Mouse (Mus musculus) heart, embryonic 12.5 days (tissue): ENCODE measurements around the gene Suv39h2. TPM values are rescaled to one million over a fixed set of nuclear protein-coding genes. Genes with fewer than 3 reads are reported as not detected.

Experiments used
- ATAC-seq: fragments of 200-750 bp; cut with Nextera tagmentation; 2 replicates; pipeline ENCODE4 v1.8.0; 2017; ENCODE audit warnings: moderate TSS enrichment, moderate library complexity; ENCODE audit not compliant: insufficient number of reproducible peaks, low FRiP score
- H3K27ac ChIP-seq: fragments of 300-500 bp; sonication (generic); 2 replicates; pipeline ENCODE4 v1.5.1; 2016; ENCODE audit warnings: mild to moderate bottlenecking, moderate library complexity; ENCODE audit not compliant: poor library complexity, severe bottlenecking
- H3K27me3 ChIP-seq: fragments of 300-500 bp; sonication (generic); replicated peaks from 2 replicates; pipeline ENCODE4 v1.6.1; 2016; ENCODE audit warnings: mild to moderate bottlenecking, moderate library complexity
- H3K36me3 ChIP-seq: fragments of 300-500 bp; sonication (generic); 2 replicates; pipeline ENCODE4 v1.6.1; 2016; ENCODE audit warnings: mild to moderate bottlenecking, moderate library complexity
- H3K4me1 ChIP-seq: fragments of 300-500 bp; sonication (generic); replicated peaks from 2 replicates; pipeline ENCODE4 v1.6.1; 2016; ENCODE audit warnings: mild to moderate bottlenecking
- H3K4me2 ChIP-seq: fragments of 300-500 bp; sonication (generic); 2 replicates; pipeline ENCODE4 v1.6.1; 2016; ENCODE audit warnings: mild to moderate bottlenecking, moderate library complexity
- H3K4me3 ChIP-seq: fragments of 300-500 bp; sonication (generic); 2 replicates; pipeline ENCODE4 v1.5.1; 2016; ENCODE audit warnings: mild to moderate bottlenecking
- H3K9ac ChIP-seq: fragments of 300-500 bp; sonication (generic); 2 replicates; pipeline ENCODE4 v1.6.1; 2016; ENCODE audit warnings: mild to moderate bottlenecking, moderate library complexity
- H3K9me3 ChIP-seq: fragments of 300-500 bp; sonication (generic); replicated peaks from 2 replicates; pipeline ENCODE4 v1.6.1; 2016; ENCODE audit warnings: mild to moderate bottlenecking, moderate library complexity
- WGBS: fragments of 180-500 bp; shearing (Covaris S2); methylation state at CpG from one replicate; pipeline ENCODE4 v1.1.7; 2016; 5-methylcytosine and 5-hydroxymethylcytosine counted together
- polyA plus RNA-seq: library from polyadenylated mRNA; unstranded; fragments of >200 nt; fragmentation: Nextera tagmentation; extraction: Ambion mirVana; gene quantifications from 2 replicates; pipeline ENCODE4 v1.2.1, GENCODE M21; 2016

The Suv39h2 gene
- polyA plus RNA-seq, 1 experiment from 2014 or later: 11.9 TPM

DNA sequence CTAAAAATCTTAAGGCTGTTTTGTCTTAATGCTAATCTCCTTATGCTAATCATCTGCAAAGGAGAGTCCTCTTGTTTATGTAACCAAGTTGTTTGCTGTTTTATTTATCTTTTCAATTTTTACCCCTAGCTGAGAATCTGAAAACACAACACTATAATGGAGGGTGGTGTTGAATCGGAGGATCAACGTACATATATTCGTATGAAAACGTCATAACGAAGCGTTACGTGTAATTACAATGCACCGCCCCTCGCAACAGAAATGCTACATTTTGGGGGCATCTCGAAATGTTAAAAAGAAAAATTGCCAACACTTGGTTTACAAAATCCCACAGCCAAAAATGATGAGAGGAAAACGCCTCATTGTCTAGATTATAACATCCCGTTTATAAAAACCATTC lies 940 bp downstream of the Suv39h2 start:
- no peak for ATAC-seq
- WGBS: 1% methylated on average over 12 of the region's 12 CpGs
- H3K9ac ChIP-seq: peak overlapping the region; percentile 87

DNA sequence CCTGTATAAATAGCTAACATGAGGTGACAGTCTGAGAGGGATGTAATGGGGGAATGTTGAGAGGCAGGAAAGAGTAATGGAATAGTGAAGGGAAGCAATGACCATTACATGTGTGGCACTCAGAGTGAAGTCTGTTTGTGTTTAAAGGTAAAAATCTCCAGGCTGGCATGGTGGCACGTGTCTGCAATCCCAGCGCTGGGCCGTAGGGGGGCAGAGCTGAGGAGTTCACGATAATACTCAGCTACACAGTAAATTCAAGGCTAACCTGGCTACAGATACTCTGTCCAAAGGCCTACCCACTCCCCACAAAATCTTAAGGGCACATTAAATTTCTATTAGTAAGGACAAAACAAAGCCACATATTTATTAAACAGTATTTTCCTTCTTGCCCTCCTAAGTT lies 18.2 kb downstream of the Suv39h2 start:
- H3K27me3 ChIP-seq: no peaks in the 10 kb centered on the region
- WGBS: 82% methylated on average over 4 of the region's 4 CpGs
- no peak for ATAC-seq

More for the DNA sequence above, 940 bp downstream of the Suv39h2 start:
- peak overlapping the region; percentile 77 for H3K4me3 ChIP-seq
- H3K36me3 ChIP-seq: peaks cover 3% of the 10 kb centered on the region; the same call in 1 of the 2 replicates
- H3K27me3 ChIP-seq: no peaks in the 10 kb centered on the region
- no peaks in the 10 kb centered on the region for H3K9me3 ChIP-seq
- H3K27ac ChIP-seq: peak overlapping the region; percentile 87
- H3K4me1 ChIP-seq: peaks cover 5% of the 10 kb centered on the region
- peak overlapping the region; percentile 74 for H3K4me2 ChIP-seq

DNA sequence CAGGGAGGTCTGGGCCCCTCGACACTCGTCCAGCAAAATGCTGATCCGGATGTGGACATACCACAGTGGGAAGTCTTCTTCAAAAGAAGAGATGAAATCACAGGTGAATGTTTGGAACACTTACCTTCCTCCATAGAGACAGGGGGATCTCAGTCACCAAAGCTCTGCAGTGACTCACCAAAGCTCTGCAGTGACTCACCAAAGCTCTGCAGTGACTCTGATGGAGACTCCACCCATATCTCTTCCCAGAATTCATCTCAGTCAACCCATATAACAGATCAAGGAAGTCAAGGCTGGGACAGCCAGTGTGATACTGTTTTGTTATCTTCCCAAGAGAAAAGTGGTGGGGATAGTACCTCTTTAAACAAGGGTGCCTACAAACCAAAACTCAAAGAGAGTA lies 21.7 kb downstream of the Suv39h2 start:
- Histone ChIP-seq H3K4me1 (no peaks in the 10 kb centered on the region), H3K4me3 (no peak overlapping the region), H3K4me2 (no peak overlapping the region), H3K27me3 (no peaks in the 10 kb centered on the region), H3K36me3 (peaks cover 52% of the 10 kb centered on the region), H3K9ac (no peak overlapping the region), H3K9me3 (no peaks in the 10 kb centered on the region), H3K27ac (no peak overlapping the region)
- ATAC-seq: no peak
- WGBS: 94% methylated on average over 3 of the region's 3 CpGs

More for the DNA sequence above, 18.2 kb downstream of the Suv39h2 start:
- Histone ChIP-seq H3K9me3 (no peaks in the 10 kb centered on the region), H3K36me3 (peaks cover 61% of the 10 kb centered on the region), H3K4me3 (no peak overlapping the region), H3K27ac (no peak overlapping the region), H3K9ac (no peak overlapping the region), H3K4me2 (no peak overlapping the region), H3K4me1 (no peaks in the 10 kb centered on the region)

DNA sequence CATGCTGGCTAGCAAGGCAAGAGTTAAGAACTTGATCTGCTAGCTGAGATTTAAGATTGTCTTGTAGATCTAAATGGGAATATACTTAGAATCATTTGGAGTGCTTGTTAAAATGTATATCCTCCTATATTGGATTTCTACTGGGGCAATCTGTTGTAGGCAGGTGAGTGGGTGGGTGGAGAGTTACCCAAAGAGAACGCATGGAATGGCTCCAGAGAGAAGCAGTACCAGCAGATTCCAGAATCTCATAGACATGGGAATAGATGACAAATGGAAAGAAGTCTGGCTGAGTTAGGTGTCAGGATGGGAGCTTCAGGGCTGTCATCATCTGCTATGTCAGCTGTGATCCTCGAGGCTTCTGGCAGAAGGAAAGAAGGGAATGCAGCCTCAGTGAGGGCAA lies 25.4 kb downstream of the Suv39h2 start:
- Histone ChIP-seq H3K36me3 (peaks cover 37% of the 10 kb centered on the region), H3K9ac (no peak overlapping the region), H3K9me3 (no peaks in the 10 kb centered on the region), H3K27me3 (no peaks in the 10 kb centered on the region), H3K4me1 (no peaks in the 10 kb centered on the region), H3K4me2 (no peak overlapping the region), H3K4me3 (no peak overlapping the region), H3K27ac (no peak overlapping the region)
- WGBS: 46% methylated on average over 2 of the region's 2 CpGs
- no peak for ATAC-seq

DNA sequence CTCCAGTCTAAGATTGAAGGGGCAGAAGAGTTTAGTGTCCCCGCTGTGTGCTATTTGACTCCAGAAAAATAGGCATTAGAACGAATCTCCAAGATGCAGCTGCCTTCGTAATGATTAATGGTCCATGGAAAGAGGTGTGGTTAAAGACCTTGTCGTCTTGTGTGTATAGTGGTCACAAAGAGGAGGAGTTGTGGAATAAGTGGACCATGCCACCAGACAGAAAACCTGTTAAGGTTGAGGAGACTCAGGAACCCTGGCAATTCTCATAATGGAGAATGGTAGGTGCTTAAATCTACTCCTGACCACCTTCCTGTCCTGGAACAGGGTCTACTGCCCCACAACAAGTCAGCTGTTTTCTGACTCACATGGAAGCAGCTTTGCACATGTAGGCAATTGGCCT lies 28.8 kb downstream of the Suv39h2 start:
- Histone ChIP-seq H3K36me3 (peaks cover 23% of the 10 kb centered on the region), H3K9ac (no peak overlapping the region), H3K27me3 (no peaks in the 10 kb centered on the region), H3K27ac (no peak overlapping the region), H3K9me3 (no peaks in the 10 kb centered on the region), H3K4me1 (no peaks in the 10 kb centered on the region), H3K4me3 (no peak overlapping the region), H3K4me2 (no peak overlapping the region)
- WGBS: 89% methylated on average over 4 of the region's 4 CpGs
- no peak for ATAC-seq

DNA sequence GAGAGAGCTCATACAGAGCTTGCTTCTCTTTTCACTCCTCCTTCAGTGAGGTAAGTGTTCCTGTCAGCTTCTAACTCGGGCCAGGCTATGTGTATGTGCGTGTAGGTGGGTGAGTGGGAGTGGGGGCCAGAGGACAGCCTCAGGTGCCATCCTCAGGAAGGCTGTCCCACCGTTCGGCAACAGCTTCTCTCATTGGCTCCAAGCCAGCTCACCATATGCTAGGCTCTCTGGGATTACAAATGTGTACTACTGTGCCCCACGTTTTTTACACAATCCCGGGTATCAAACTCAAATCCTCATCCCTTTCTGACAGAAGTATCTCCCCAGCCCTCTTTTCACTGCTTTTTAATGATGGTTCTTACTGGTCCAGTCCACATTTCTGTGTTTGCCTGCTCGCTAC lies 30.6 kb downstream of the Suv39h2 start:
- WGBS: 85% methylated on average over 7 of the region's 7 CpGs
- ATAC-seq: no peak

DNA sequence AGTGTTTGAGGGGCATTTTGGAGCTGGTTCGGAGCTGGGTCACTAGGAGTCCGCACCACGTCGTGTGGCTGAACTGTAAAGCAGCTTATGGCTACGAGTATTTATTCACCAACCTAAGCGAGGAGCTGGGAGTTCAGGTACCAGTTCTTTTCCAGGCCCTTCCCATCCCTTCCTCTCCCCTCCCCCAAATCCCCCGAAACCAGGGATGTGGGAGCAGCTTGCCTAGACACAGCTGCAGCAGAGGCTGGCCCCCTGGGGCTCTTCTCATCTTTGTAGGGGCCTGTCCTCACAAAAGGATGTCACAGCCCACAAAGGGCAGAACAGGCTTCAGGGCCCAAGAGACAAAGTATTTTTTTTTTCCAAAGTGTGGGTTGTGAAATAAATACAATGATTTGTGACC lies 36.9 kb downstream of the Suv39h2 start:
- Histone ChIP-seq H3K27ac (no peak overlapping the region), H3K36me3 (peaks cover 22% of the 10 kb centered on the region), H3K4me1 (no peaks in the 10 kb centered on the region), H3K27me3 (no peaks in the 10 kb centered on the region), H3K9ac (no peak overlapping the region), H3K4me2 (no peak overlapping the region), H3K9me3 (no peaks in the 10 kb centered on the region), H3K4me3 (no peak overlapping the region)
- WGBS: 65% methylated on average over 7 of the region's 7 CpGs
- ATAC-seq: no peak

More for the DNA sequence above, 30.6 kb downstream of the Suv39h2 start:
- Histone ChIP-seq H3K27ac (no peak overlapping the region), H3K27me3 (no peaks in the 10 kb centered on the region), H3K9me3 (no peaks in the 10 kb centered on the region), H3K4me3 (no peak overlapping the region), H3K4me2 (no peak overlapping the region), H3K36me3 (peaks cover 17% of the 10 kb centered on the region), H3K9ac (no peak overlapping the region), H3K4me1 (no peaks in the 10 kb centered on the region)

DNA sequence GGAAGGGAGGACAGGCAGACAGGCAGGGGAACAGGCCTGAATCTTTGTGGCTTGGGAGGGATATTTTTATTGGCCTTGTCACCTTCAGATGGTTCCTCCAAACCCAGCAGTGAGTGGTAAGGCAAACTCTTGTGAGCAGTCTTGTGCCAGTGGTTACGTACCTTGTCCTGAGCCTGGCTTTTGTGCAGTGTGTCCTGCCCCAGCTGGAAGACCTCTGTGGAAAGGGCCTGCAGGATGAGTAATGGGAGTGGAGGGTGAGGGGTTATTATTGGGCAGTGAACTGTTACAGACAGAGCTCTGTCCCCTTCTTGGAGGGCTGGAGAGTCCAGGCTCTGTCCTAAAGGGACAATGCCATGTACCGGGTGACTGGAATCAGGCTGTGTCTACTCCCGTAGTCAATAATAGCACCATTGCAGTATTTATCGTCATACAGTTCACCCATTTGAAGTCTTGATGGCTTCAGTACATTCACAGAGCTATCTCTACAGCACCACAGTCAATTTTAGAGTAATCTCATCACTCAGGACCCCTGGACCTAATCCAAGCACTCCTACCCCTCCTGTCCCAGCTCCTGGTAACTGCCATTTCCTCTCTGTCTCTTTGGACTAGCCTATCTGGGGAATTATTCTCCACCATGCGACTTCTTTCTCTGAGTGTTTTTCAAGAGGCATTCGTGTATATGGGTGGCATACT lies 39.3 kb downstream of the Suv39h2 start:
- no peak overlapping the region for H3K9ac ChIP-seq
- WGBS: 79% methylated on average over 6 of the region's 6 CpGs

DNA sequence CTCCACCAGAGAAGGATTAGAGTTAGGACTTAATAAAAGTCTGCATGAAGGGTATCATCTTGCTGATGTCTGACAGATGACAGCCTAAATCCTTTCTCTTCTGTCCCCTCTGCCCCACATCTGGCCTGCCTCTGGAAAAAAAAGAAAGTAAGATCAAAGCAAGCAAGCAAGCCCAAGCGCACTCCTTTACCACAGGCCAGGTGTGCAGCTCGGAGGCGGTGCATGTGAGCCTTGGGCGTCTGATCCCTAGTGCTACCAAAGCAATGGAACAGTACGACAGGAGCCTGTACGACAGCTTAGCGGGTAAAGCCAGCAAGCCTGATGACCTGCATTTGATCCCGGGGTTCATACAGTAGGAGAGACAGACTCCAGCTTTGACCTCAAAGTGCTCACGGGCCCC lies 43.9 kb downstream of the Suv39h2 start:
- H3K4me2 ChIP-seq: no peak overlapping the region
- ATAC-seq: no peak
- H3K4me3 ChIP-seq: no peak overlapping the region
- no peak overlapping the region for H3K9ac ChIP-seq
- no peaks in the 10 kb centered on the region for H3K27me3 ChIP-seq
- H3K27ac ChIP-seq: no peak overlapping the region
- peaks cover 8% of the 10 kb centered on the region; the same call in 1 of the 2 replicates for H3K36me3 ChIP-seq
- no peaks in the 10 kb centered on the region for H3K9me3 ChIP-seq
- WGBS: 89% methylated on average over 9 of the region's 9 CpGs
- no peaks in the 10 kb centered on the region for H3K4me1 ChIP-seq

More for the DNA sequence above, 39.3 kb downstream of the Suv39h2 start:
- Histone ChIP-seq H3K4me1 (no peaks in the 10 kb centered on the region), H3K27ac (no peak overlapping the region), H3K27me3 (no peaks in the 10 kb centered on the region), H3K36me3 (peaks cover 18% of the 10 kb centered on the region), H3K9me3 (no peaks in the 10 kb centered on the region), H3K4me2 (no peak overlapping the region), H3K4me3 (no peak overlapping the region)
- ATAC-seq: no peak

DNA sequence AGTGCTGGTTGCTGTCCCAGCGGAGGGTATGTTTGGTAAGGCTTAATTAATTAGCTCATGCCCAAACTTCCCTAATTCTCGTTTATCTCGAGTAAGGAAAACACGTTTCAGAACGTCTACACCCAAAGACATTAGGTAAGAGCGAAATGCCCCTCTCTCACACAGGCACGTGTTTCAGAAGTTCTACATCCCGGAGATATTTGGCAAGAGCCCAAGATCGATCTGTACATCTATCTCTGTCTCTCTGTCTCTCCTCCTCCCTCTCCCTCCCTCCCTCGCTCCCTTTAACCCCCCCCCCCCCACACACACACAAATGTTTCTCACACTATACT lies 50.3 kb downstream of the Suv39h2 start:
- H3K27me3 ChIP-seq: no peaks in the 10 kb centered on the region
- no peaks in the 10 kb centered on the region for H3K9me3 ChIP-seq
- 0 out of 2 replicates have a peak, but pooled peaks have one; percentile 10 for ATAC-seq
- H3K9ac ChIP-seq: peak overlapping the region; percentile 72
- WGBS: 7% methylated on average over 9 of the region's 10 CpGs
- peak overlapping the region; percentile 96 for H3K4me2 ChIP-seq
- no peak overlapping the region for H3K27ac ChIP-seq
- H3K4me3 ChIP-seq: peak overlapping the region; percentile 74
- 0 out of 2 replicates have a peak, but pooled peaks cover under 1% of the 10 kb centered on the region for H3K36me3 ChIP-seq
- peaks cover 8% of the 10 kb centered on the region; the same call in 1 of the 2 replicates for H3K4me1 ChIP-seq

DNA sequence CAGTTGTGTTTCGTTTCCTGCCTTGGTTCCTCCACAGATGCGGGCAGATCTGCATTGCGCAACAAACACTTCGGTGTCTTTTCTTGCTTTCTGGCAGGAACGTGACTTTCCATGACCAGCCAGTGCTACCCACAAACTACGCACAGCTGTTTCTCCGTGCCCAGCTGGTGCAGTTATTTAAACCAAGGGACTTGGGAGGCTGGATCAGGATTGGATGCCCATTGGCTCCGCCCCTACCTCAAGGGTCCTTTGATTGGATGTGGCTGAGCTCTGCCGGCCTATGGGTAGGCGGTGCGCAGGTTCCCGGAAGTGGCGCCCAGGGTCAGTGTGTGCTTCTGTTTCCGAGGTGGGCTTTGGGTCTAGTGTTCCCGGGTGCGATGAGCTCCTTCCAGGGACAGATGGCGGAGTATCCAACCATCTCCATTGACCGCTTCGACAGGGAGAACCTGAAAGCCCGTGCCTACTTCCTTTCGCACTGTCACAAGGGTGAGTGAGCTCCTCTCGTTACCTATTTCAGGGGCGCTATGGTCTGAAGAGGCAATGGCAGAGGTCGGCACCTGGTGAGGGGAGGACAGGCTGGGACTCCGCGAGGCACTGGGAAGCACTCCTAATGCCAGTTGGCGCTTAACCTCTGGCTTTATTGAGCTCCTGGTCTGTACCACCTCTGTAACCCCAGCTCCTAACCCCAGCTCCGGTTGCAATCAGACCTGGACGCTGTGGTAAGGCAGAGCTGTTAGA lies 50.8 kb downstream of the Suv39h2 start, which contains the start of gene Dclre1c:
Dclre1c (plus strand) TSS at position 291 of the 738 bp plus-strand sequence.
- peak; percentile 99 for ATAC-seq
- Histone ChIP-seq H3K9ac (peak within 1 kb of the TSS; percentile 72), H3K4me2 (peak within 1 kb of the TSS; percentile 96), H3K27ac (no peak within 1 kb of the TSS), H3K27me3 (no peaks in the 10 kb centered on the region), H3K4me1 (peaks cover 8% of the 10 kb centered on the region; the same call in 1 of the 2 replicates), H3K4me3 (peak within 1 kb of the TSS; percentile 74), H3K36me3 (no peaks in the 10 kb centered on the region), H3K9me3 (no peaks in the 10 kb centered on the region)
- WGBS: 2% methylated on average over 29 of the region's 29 CpGs
